Mouse (Mus musculus) retina, embryonic 14.5 days (tissue): Measurements from ENCODE around the gene Pcnt.

Experiments
- DNase-seq: peaks from one replicate; pipeline ENCODE4 v3.0.0-alpha.2; 2015; ENCODE audit warnings: low spot score

Pcnt gene

DNA sequence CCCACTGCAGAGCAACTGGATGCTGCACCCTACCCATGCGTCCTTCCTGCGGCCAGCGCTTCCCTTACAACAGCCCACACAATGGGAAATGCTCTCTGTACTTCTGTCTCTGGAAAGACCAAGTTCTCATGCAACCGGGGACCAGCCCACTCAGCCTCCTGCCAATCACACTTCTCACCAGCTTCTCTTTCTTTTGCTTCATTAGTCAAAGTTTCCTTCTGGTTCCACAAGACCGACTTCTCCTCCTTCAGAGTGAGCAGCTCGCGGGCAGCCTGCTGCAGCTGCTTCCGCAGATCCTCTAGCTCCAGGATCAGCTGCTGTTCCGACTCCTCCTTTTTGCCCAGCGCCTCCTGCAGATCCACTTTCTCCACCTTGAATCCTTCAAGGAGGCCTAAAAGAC is 34.1 kb downstream of the Pcnt start:
- DNase-seq, result no peak

DNA sequence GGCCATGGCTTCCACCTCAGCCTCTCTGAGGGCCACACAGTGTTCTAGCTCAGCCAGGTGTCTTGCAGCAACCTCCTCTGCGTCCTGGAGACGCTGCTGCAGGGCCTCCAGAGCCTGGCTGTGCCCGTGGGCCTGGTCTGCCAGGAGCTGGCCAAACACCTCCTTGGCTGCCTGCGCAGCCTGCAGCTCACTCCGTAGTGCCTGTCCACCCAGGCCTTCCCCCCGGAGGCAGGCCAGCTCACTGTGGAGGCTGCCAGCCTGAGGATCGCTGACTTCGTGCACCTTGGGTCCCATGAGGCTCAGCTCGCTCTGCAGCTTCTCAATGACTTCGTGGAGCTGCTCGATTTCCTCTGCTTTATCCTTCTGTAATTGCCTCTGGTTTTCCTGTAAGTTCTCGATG is 50.0 kb downstream of the Pcnt start:
- DNase-seq, result no peak

DNA sequence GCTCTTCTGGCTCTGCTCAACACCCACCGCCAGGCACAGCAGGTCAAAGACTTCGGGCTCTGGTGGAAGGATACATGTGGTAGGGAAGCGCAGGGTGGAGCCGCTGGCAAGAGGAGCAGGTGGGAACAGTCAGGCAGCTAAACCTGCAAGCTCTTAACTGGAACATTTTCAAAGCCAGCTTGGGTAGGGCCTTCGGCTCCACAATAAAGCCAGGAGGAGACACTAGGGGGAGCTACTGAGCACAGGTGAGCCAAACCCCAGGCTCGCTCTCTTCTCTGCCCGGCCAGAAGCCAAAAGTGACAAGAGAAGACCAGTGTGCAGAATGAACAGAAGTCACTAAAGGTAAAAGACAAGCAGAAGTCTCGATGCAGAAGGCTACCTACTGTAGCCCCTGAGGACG is 50.8 kb downstream of the Pcnt start:
- DNase-seq, result peak; percentile 55

DNA sequence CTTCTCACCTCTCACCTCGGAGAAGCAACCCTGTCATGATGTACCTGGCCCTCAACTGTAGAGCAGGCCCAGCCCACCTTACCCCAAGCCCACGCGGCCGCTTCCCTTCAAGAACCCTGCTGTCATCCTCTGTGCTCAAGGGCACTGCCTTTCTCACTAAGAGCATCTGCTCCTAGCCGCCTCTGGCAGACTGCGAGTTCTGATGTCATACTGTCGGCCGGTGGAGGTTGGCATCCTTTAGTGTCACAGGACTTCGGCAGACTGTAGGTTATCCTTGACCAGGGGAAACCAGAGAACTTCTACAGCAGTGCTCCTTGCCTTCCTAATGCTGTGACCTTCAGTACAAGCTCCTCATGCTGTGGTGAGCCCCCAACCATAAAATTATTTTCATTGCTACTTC is 51.4 kb downstream of the Pcnt start:
- DNase-seq, result no peak

DNA sequence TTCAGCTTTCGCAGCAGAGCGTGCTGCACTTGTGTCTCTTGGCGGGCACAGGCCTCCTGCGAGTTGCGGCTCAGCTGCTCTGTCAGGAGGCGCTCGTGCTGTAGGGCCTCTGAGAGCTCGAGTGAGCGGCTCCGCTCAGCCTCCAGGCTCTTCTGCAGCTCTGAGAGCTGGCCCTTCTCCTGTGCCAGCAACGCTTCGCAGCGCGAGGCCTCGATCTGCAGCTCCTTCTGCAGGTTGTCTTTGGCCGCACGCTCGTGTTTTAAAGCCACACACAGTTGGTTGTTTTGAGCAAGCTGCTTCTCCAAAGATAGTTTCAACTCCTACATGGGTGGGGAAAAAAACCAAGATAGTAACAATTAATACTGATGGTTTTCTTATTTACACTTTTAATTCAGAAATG is 67.6 kb downstream of the Pcnt start:
- no peak for DNase-seq

DNA sequence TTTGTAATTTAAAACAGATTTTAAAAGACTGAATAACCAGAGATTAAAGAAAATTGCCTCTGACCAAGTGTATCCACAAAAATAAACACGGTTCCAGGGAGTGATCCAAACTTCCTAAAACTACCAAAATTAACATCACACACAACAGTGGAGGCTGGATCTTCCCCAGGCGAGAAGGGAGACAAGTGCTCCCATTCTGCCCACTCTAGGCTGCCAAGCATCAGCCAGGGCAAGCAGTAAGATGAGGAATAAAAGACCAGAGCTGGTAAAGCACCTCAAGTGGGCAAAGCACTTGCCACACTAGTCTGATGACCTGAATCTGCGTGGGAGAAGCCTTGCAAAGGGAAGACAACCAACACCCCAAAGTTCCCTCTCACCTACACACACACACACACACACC is 70.8 kb downstream of the Pcnt start:
- DNase-seq, result no peak

DNA sequence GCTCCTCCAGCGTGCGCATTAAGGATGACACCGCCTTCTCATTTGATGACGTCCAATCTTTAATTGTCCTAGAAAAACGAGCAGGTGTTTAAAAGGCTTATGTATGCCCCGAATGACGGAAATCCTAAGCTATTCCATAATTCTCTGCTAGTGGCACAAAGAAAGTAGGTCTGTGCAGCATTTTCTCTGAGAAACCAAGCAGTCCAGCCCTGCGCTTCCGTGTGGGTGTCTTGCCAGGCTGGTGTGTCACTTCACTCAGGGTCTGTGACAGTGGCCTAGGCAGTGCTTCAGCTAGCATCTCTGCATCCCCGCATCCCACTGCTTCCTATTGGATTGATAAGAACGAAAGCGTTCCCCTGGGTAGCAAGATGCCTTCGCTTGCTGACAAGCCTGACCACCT is 73.8 kb downstream of the Pcnt start:
- DNase-seq, result no peak

DNA sequence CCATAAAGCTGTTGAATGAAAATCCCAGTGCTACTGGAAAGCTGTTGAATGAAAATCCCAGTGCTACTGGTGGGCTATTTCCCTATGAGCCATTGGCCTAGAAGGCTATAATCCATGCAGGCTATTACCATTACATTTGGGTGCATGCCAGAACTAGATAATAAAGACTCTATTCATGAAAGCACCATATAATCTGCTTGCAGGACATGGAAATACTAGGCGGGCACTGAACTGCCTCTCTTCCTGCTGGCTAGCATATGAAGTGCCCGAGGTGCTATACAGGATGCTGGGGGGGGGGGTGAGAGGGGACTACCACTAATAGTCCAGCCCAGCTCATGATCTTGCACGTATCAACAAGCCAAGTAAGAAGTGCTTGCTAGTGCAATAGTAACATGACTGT is 79.4 kb downstream of the Pcnt start:
- DNase-seq, result no peak

DNA sequence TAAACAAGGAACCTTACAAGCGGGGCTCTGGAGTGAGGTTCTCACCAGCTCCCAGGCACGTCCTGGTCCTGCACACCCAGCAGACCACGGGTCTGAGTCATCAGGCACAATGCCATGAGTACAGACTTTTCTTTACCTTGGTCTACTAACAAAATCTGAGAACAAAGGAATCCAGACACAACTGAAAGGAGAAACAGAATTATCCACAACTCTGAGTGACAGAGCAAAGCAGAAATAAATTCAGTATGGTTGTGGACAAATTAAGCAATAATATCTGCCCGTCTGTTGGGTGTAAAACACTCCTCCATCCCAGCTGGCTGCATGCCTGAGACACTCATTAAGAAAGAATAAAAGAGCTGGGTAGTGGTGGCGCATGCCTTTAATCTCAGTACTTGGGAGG is 84.1 kb downstream of the Pcnt start:
- no peak for DNase-seq

DNA sequence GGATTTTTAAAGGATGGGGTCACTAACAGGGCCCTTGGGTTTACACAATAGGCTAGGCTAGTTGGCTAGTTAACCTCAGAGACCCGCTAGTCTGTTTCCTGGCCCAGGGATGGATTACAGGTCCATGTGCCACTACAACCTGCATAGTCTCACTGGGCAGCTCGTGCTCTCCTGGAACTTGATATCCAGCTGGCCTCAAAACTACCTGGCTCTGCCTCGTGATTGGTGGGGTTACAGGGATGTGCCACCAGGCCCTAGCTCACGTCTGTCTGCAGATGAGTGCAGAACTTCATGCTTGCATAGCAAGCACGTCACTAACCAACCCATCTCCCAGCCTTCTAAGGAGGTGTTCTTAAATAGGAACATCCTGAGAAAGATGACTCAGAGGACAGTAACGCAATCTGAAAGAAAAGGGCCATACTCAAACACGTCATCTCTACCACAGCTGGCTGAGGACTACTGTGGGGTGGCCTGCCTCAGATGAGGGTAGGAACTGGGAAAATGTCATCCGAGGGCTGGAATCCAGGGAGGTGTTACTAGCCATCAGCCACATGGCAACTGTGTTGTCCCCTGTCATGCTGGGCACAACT is 85.2 kb downstream of the Pcnt start:
- no peak for DNase-seq

DNA sequence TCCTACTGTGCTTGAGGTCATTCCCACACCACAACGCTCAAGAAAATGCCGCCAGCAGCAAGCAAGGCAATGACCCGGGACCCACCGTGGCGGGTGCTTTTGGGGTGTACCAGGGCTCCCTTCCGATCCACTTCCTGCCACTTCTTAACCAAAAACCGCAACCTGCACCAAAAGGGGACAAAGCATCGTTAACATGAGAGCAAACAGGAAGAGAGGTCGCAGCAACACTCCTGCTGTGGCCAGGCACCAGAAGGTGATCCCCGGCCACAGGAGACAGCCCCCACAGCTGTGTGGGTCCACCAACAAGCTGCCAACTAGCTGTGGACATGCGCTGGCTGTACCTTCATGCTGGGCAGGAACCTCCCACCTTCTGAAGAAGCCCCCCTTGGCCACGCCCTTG is 87.6 kb downstream of the Pcnt start:
- DNase-seq, result no peak

DNA sequence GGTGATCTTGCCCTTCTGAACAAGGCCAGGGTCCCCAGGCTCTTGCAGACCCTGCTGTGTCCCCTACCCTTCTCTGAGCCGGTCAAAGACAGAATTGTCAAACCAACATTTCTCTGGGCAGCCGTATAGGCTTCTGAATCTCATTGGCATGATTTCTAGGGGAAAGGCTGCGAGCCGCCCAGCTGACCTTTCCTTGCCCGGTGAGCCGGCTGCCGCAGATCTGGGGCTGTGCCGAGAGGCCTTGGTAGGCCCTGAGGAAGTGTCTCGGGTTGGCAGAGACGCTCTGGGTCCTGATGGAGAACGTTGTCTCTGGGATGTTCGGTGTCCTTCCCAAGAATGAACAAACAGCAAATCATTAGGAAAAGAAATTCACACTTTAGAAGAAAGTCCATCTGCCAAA is 88.6 kb downstream of the Pcnt start:
- DNase-seq, result no peak

DNA sequence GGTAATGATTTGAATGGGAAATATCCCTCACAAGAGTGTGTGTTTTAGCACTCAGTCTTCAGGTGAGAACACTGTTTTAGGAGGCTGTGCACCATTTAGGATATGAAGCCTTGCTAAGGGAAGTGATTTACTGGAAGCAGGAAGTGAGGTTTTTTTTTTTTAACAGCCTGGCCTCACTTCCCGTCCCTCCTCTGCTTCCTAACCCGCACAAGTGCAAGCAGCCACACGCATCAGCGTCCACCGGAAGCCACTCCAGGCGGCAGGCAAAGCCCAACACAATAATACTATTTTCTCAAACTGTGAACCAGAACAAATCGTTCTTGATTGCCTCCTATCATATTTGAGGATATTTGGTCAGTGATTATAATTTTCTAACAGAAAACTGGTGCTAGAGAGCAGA is 90.6 kb downstream of the Pcnt start:
- DNase-seq, result no peak

DNA sequence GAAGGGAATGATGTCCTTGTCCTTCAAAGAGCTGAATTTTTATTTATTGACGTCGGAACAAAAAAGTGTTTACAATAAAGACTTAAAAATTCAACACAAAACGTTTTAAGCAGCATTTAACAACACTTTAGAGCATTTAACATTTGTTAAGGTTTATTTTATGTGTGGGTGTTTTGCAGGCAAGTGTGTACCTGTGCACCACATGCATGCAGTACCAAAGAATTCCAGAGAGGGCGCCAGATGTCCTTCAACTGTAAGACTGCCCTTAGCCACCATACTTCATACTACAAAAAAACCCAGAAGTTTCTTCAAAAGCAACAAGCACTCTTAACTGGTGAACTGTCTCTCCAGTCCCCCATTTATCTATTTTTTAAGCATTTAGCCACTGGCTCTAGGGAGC is 96.0 kb downstream of the Pcnt start:
- peak; percentile 73 for DNase-seq

DNA sequence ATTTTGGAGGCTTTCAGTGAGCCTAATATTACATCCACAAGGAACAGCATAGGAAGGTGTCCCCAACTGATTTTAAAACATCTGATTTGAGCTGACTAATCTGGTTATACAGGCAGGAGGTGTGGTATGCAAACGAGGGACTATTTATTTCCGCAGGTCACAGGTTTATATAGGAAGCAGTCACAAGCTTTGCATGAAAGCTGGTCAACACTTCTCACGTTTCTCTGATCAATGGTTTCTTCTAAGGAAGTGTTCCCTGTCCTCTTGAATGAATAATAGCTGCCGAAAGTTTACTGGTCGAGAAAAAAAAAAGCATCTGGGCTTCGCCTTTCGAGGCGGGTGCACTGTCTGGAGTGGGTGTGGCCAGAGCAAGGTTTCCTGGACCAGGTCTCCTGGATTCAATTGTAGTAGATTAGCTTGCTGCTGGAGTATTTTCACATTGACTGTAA is 96.5 kb downstream of the Pcnt start:
- DNase-seq, result peak; percentile 14

DNA sequence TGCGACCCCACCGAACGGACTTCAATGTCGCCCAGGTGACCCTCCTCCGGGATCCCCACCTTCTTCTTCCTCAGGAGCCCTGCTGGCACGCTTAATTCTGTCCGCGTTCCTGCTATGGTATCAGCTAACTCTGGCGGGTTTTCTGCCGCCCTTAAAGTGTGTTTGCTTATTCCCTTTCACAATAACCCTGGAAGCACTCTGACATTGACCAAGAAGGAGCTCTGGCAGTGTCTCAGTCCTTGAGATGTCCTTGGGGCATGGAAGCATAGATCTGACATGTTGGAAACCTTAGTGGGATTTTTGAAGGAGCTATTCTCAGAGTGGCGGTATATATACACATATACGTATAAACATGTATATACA is 97.1 kb downstream of the Pcnt start:
- DNase-seq, result no peak

DNA sequence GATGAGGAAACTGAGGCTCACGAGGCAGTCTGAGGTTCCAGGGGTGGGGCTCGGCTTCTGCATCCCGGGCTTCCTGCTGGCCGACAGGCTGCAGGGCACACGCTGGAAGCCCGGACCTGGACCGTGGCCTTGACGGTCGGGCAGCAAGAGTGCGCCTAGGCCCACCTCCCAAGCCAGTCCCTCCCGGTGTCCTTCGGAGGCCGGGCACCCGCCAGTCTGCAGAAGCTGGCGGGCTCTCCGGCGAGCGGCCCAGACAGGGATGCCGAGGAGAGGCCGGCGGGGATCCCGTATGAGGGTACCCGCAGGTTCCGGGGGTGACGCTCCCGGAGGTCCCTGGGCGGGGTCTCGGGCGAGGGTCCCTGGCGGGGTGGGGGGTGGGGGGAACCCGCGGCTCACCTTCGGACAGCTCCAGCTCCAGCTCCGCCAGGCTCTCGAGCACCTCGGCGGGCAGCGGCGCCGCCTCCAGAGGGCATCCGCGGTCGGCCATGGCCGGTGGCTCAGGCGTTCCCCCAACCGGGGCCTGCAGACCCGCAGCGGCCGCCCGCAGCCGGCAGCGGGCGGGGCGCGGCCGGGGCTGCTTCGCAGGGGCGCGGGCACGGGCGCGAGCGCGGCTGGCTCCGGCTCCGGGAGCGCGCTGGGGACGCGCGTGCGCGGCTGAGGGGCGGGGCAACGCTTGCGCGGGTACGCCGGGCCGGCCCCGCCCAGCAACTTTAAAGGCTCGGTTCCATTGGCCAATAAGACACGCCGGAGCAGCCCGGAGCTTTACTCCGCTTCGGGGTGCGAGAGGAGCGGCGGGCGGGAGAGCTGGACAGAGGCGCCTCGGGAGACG is 97.7 kb downstream of the Pcnt start, which contains the start of gene Dip2a:
Gene Dip2a (minus strand): TSS at position 581 of the 829 bp plus-strand sequence.
- peak; percentile 92 for DNase-seq

DNA sequence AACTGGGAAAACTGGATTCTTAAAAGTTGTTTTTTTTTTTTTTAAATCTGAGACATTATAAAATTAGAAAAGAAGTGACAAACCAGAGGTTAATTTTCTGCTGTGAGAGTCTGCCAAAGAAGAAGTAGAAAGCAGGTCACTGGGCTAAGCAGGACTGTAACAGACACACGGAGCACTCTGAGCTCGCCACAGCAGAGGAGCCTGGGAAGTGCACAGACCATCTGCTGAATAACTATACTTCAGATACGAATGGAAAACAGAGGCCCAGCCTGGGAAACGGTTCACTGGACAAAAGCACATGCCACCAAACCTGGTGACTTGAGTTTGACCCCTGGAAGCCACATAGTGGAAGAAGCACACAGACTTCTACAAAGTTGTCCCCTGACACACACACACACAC is 108.2 kb downstream of the Pcnt start:
- DNase-seq, result peak; percentile 41

DNA sequence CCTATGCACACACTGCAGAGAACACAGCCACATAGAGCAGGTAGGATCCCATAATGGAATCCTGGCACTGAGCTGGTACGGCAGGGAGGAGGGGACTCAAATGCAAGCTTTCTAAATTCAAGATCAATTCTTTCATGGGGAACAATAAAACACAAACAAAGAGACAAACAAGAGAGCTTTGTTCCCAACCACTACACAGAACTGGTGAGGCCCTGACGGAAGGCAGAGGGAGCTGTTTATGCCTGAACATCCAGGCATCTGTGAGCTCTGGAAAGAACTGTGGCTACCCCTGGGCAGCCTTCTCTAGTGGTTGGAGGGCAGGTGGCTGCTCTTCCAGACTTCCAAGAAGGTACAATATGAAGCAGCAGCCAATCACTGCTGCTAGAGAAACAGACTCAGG is 110.5 kb downstream of the Pcnt start:
- DNase-seq, result no peak

DNA sequence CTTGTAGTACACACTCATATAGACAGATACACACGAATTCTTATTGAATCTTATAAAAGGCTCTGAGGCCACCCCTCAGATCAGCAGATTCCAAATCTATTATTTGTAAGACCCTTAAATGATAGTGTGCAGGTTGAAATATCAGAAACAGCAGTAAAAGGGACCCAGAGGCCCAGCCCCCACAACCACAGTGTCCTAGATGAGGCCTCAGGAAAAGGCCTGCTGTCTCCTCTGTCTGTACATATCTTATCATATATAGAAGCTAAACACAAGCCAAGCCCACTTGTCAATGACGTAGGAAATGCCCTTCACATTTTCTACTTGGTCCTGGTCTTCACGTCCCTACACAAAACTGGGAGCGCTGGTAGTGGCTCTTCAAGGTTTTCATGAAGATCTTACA is 113.5 kb downstream of the Pcnt start:
- no peak for DNase-seq

DNA sequence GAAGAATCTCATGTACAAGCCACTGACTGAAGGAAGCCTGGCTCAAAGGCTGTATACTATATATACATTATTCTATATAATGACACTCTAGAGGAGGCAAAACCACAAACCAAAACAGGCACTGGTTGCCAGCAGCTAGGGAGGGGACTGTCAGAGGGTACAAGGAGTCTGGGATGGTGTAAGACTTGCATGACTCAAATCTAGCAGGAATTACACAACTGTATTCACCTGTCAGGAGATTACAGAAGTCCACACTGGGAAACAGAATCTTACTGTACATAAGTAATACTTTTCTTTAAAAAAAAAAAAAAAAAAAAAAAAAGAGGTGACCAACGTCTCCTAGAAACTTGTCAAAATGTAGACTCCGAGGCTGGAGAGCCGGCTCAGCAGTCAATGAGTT is 114.0 kb downstream of the Pcnt start:
- DNase-seq, result no peak

DNA sequence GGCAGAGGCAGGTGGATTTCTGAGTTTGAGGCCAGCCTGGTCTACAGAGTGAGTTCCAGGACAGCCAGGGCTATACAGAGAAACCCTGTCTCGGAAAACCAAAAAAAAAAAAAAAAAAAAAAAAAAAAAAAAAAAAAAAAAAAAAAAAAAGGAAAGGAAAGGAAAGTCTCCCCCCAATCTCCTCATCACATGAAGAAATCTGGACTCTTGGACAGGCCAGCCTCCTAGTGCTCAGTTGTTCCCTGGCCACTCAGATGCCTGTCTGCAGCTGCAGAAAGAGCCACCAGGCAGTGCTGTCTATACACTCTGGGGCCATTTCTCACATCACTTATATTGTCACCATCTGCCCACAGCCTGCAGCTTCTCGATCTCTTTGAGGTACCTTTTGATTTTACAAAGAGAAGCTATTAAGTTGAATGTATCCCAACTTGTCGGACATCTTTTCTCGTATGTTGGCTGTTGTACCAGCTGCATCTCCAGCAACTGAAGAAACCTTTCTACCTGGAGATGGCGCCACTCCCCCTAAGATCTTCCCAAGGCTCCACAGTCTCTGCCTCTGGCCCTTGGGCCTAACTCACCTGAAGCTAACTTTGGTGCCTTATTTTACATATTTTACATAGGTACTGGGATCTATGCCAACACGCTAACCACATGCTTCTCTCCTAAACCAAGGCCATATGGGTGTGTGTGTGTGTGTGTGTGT is 116.1 kb downstream of the Pcnt start:
- peak; percentile 63 for DNase-seq

DNA sequence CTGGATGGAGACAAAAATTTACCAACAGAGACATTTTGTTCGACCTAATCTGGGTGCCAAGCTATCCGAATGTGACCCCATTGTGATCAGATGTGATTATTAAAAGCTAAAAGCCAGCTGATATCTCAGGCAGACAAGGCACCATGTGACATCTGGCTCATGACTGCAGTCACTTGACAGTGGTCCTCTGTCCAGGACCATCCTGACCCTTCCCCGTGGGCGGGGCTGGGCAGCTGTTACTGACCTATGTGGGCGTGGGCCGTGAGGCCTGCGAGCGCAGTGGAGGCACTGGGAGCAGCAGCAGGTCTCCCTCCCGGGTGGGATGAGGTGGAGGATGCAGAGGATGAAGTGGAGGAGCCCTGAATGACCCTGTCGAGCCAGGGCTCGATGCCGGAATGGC is 125.0 kb downstream of the Pcnt start:
- no peak for DNase-seq
